Mouse (Mus musculus): ENCODE results near the gene I830077J02Rik. TPM values are rescaled to one million over a fixed set of nuclear protein-coding genes. Genes with fewer than 3 reads are reported as not detected.

The I830077J02Rik gene
- polyA plus RNA-seq, 1 experiment = 0.06 TPM

DNA sequence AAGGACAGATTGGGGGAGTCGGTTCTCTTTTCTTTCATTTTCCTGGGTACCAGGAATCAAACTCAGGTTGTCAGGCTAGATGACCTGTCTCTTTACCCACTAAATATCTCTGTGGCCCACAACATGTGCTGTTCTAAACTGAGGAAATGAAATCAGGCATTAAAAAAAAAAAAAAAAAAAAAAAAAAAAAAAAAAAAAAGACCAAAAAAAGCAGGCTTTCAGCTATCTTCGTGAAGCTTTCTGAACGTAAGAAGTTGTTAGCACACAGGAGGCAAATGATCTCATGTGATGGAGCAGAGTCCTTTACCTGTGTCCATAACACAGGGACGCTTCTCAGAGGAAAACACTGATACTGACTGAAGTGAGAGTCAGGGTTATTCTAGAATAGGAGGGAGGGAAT lies 3.6 kb upstream of the I830077J02Rik start:
- Histone ChIP-seq H3K4me3 (ENCODE audit: insufficient read depth, poor library complexity, severe bottlenecking) (no peak overlapping the region), H3K79me3 (ENCODE audit: low read depth) (no peaks in the 10 kb centered on the region), H3K36me3 (ENCODE audit: control insufficient read depth, insufficient read depth) (peaks cover 33% of the 10 kb centered on the region), H3K27me3 (ENCODE audit: control insufficient read depth, insufficient read depth, insufficient read length) (no peaks in the 10 kb centered on the region), H3K79me2 (ENCODE audit: control insufficient read depth, insufficient read depth) (no peaks in the 10 kb centered on the region), H3ac (ENCODE audit: control insufficient read depth, insufficient read length, low read depth) (no peak overlapping the region)
- no peak for TF ChIP-seq CTCF (IDR thresholded peaks at IDR 0.05; ENCODE audit: control insufficient read depth, insufficient read depth, insufficient read length)
- no peak for TF ChIP-seq CEBPB (IDR thresholded peaks at IDR 0.05; ENCODE audit: low read depth)
- no peak for TF ChIP-seq FOSL1 (IDR thresholded peaks at IDR 0.05; ENCODE audit: insufficient read depth, low read length, poor library complexity, severe bottlenecking)
- TF ChIP-seq MYOG (IDR thresholded peaks at IDR 0.05; ENCODE audit: control insufficient read depth, extremely low read depth, insufficient read length) = no peak
- no peak for TF ChIP-seq MAX (IDR thresholded peaks at IDR 0.05)
- no peak for TF ChIP-seq USF1 (IDR thresholded peaks at IDR 0.05; ENCODE audit: low read depth)
- TF ChIP-seq MYOD1 (IDR thresholded peaks at IDR 0.05; ENCODE audit: control insufficient read depth, insufficient read length, low read depth) = no peak

GRCm38 (mm10) chr3:105935033-105935432 lies 2.6 kb upstream of the I830077J02Rik start:
- H3ac ChIP-seq (ENCODE audit: control insufficient read depth, insufficient read length, low read depth) = no peak overlapping the region
- H3K79me3 ChIP-seq (ENCODE audit: low read depth) = no peaks in the 10 kb centered on the region
- TF ChIP-seq FOSL1 (IDR thresholded peaks at IDR 0.05; ENCODE audit: insufficient read depth, low read length, poor library complexity, severe bottlenecking) = no peak
- TF ChIP-seq USF1 (IDR thresholded peaks at IDR 0.05; ENCODE audit: low read depth) = no peak
- peaks cover 25% of the 10 kb centered on the region for H3K36me3 ChIP-seq (ENCODE audit: control insufficient read depth, insufficient read depth)
- no peaks in the 10 kb centered on the region for H3K27me3 ChIP-seq (ENCODE audit: control insufficient read depth, insufficient read depth, insufficient read length)
- no peak overlapping the region for H3K4me3 ChIP-seq (ENCODE audit: insufficient read depth, poor library complexity, severe bottlenecking)
- H3K79me2 ChIP-seq (ENCODE audit: control insufficient read depth, insufficient read depth) = no peaks in the 10 kb centered on the region

DNA sequence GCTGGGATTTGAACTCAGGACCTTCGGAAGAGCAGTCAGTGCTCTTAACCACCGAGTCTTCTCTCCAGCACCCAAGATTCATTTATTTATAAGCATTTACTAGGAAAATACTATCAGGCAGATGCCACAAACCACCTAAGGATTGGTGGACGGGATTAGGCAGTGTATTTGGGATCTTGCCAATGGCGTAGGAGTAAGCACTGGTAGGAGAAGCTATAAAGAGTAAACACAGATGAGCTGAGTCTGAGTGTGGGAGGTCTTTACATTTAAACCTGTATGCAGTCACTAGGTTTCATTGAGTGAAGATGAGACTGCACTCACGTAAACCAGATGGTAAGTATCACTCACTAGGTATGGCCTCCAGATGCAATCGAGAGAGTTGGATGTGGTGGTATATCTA lies 1.5 kb upstream of the I830077J02Rik start:
- no peak for TF ChIP-seq CEBPB (IDR thresholded peaks at IDR 0.05; ENCODE audit: low read depth)
- no peak for TF ChIP-seq USF1 (IDR thresholded peaks at IDR 0.05; ENCODE audit: low read depth)
- TF ChIP-seq CTCF (IDR thresholded peaks at IDR 0.05; ENCODE audit: control insufficient read depth, insufficient read depth, insufficient read length) = no peak
- no peak for TF ChIP-seq MYOG (IDR thresholded peaks at IDR 0.05; ENCODE audit: control insufficient read depth, extremely low read depth, insufficient read length)
- no peak for TF ChIP-seq MYOD1 (IDR thresholded peaks at IDR 0.05; ENCODE audit: control insufficient read depth, insufficient read length, low read depth)
- TF ChIP-seq MAX (IDR thresholded peaks at IDR 0.05) = no peak
- TF ChIP-seq FOSL1 (IDR thresholded peaks at IDR 0.05; ENCODE audit: insufficient read depth, low read length, poor library complexity, severe bottlenecking) = no peak
- H3K27me3 ChIP-seq (ENCODE audit: control insufficient read depth, insufficient read depth, insufficient read length) = no peaks in the 10 kb centered on the region
- H3K79me2 ChIP-seq (ENCODE audit: control insufficient read depth, insufficient read depth) = no peaks in the 10 kb centered on the region
- peaks cover 19% of the 10 kb centered on the region for H3K36me3 ChIP-seq (ENCODE audit: control insufficient read depth, insufficient read depth)
- no peak overlapping the region for H3ac ChIP-seq (ENCODE audit: control insufficient read depth, insufficient read length, low read depth)
- no peak overlapping the region for H3K4me3 ChIP-seq (ENCODE audit: insufficient read depth, poor library complexity, severe bottlenecking)
- no peaks in the 10 kb centered on the region for H3K79me3 ChIP-seq (ENCODE audit: low read depth)

DNA sequence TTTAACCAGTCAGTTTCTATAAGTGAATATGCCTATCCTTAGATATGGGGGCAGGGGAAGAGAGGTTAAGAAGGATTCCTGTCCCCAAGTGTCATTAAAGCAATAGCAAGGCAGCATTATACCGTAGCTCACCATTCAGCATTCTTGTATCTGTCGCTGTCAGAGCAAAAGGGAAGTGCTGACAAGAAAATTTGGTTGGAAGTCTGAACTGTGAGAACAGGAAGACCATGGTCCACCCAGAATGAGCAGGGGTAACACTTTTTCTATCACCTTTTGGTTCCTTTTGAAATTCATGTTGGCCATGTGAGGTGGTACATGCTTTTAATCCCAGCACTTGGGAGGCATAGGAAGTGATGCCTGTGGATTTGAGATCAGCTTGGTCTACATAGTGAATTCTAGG lies 1.4 kb downstream of the I830077J02Rik start:
- H3K79me3 ChIP-seq (ENCODE audit: low read depth) = no peaks in the 10 kb centered on the region
- TF ChIP-seq FOSL1 (IDR thresholded peaks at IDR 0.05; ENCODE audit: insufficient read depth, low read length, poor library complexity, severe bottlenecking) (no peak), CTCF (IDR thresholded peaks at IDR 0.05; ENCODE audit: control insufficient read depth, insufficient read depth, insufficient read length) (no peak), MAX (IDR thresholded peaks at IDR 0.05) (no peak), USF1 (IDR thresholded peaks at IDR 0.05; ENCODE audit: low read depth) (no peak), MYOD1 (IDR thresholded peaks at IDR 0.05; ENCODE audit: control insufficient read depth, insufficient read length, low read depth) (no peak), CEBPB (IDR thresholded peaks at IDR 0.05; ENCODE audit: low read depth) (no peak), MYOG (IDR thresholded peaks at IDR 0.05; ENCODE audit: control insufficient read depth, extremely low read depth, insufficient read length) (no peak)
- no peak overlapping the region for H3K4me3 ChIP-seq (ENCODE audit: insufficient read depth, poor library complexity, severe bottlenecking)
- H3K79me2 ChIP-seq (ENCODE audit: control insufficient read depth, insufficient read depth) = no peaks in the 10 kb centered on the region
- H3K36me3 ChIP-seq (ENCODE audit: control insufficient read depth, insufficient read depth) = no peaks in the 10 kb centered on the region
- H3K27me3 ChIP-seq (ENCODE audit: control insufficient read depth, insufficient read depth, insufficient read length) = no peaks in the 10 kb centered on the region
- no peak overlapping the region for H3ac ChIP-seq (ENCODE audit: control insufficient read depth, insufficient read length, low read depth)

GRCm38 (mm10) chr3:105929821-105930220 lies 2.6 kb downstream of the I830077J02Rik start:
- no peak overlapping the region for H3K4me3 ChIP-seq (ENCODE audit: insufficient read depth, poor library complexity, severe bottlenecking)
- no peak overlapping the region for H3ac ChIP-seq (ENCODE audit: control insufficient read depth, insufficient read length, low read depth)
- no peaks in the 10 kb centered on the region for H3K36me3 ChIP-seq (ENCODE audit: control insufficient read depth, insufficient read depth)
- H3K27me3 ChIP-seq (ENCODE audit: control insufficient read depth, insufficient read depth, insufficient read length) = no peaks in the 10 kb centered on the region
- H3K79me3 ChIP-seq (ENCODE audit: low read depth) = no peaks in the 10 kb centered on the region
- H3K79me2 ChIP-seq (ENCODE audit: control insufficient read depth, insufficient read depth) = no peaks in the 10 kb centered on the region
- TF ChIP-seq MYOD1 (IDR thresholded peaks at IDR 0.05; ENCODE audit: control insufficient read depth, insufficient read length, low read depth) = no peak
- TF ChIP-seq USF1 (IDR thresholded peaks at IDR 0.05; ENCODE audit: low read depth) = no peak
- TF ChIP-seq FOSL1 (IDR thresholded peaks at IDR 0.05; ENCODE audit: insufficient read depth, low read length, poor library complexity, severe bottlenecking) = no peak
- no peak for TF ChIP-seq MAX (IDR thresholded peaks at IDR 0.05)
- no peak for TF ChIP-seq CEBPB (IDR thresholded peaks at IDR 0.05; ENCODE audit: low read depth)
- TF ChIP-seq MYOG (IDR thresholded peaks at IDR 0.05; ENCODE audit: control insufficient read depth, extremely low read depth, insufficient read length) = no peak
- TF ChIP-seq CTCF (IDR thresholded peaks at IDR 0.05; ENCODE audit: control insufficient read depth, insufficient read depth, insufficient read length) = no peak

GRCm38 (mm10) chr3:105928781-105929180 lies 3.7 kb downstream of the I830077J02Rik start:
- Histone ChIP-seq H3K79me2 (ENCODE audit: control insufficient read depth, insufficient read depth) (no peaks in the 10 kb centered on the region), H3K4me3 (ENCODE audit: insufficient read depth, poor library complexity, severe bottlenecking) (no peak overlapping the region), H3ac (ENCODE audit: control insufficient read depth, insufficient read length, low read depth) (no peak overlapping the region), H3K27me3 (ENCODE audit: control insufficient read depth, insufficient read depth, insufficient read length) (no peaks in the 10 kb centered on the region), H3K36me3 (ENCODE audit: control insufficient read depth, insufficient read depth) (no peaks in the 10 kb centered on the region), H3K79me3 (ENCODE audit: low read depth) (no peaks in the 10 kb centered on the region)
- TF ChIP-seq MYOG (IDR thresholded peaks at IDR 0.05; ENCODE audit: control insufficient read depth, extremely low read depth, insufficient read length) = no peak
- TF ChIP-seq MAX (IDR thresholded peaks at IDR 0.05) = no peak
- TF ChIP-seq USF1 (IDR thresholded peaks at IDR 0.05; ENCODE audit: low read depth) = no peak
